Mouse (Mus musculus): Measurements from ENCODE around the gene Eif4b. TPM values are rescaled to one million over a fixed set of nuclear protein-coding genes. Genes with fewer than 3 reads are reported as not detected.
A peak's percentile ranks its signal among the peaks of the same experiment; 100 is the strongest.

Gene Eif4b
- polyA plus RNA-seq, 1 experiment from 2014 or later: 133 TPM

DNA sequence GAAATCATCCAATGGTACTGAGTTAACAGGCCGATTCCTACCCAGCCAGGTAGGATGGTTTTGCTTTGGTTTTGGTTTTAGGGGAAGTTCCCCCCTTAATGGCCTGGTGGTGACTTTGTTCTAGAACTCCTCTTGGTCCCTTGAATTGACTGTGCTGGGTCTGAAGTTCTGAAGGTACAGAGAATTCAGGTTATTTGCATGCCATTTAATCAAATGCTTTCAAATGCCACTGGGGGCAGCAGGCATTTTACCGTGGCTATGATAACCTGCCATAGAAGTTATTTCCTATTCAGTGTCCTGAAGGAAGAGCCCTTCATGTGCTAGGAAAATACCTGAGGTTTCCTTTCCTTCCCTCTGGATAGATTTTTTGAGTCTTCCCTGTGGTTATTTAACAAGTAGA lies 6.9 kb downstream of the Eif4b start:
- Histone ChIP-seq H3K4me1 (peaks cover 10% of the 10 kb centered on the region), H3K27ac (replicated peaks) (no peak overlapping the region), H3K9me3 (no peaks in the 10 kb centered on the region), H3K4me3 (no peak overlapping the region), H3K27me3 (replicated peaks; ENCODE audit: low read depth, poor library complexity, severe bottlenecking) (no peaks in the 10 kb centered on the region), H3K36me3 (replicated peaks) (peaks cover 81% of the 10 kb centered on the region)
- WGBS: 73% methylated on average over 2 of the region's 2 CpGs
- DNase-seq (ENCODE audit: low spot score): no peak

- WGBS: 91% methylated on average over 4 of the region's 4 CpGs
- no peaks in the 10 kb centered on the region for H3K9me3 ChIP-seq
- peaks cover 95% of the 10 kb centered on the region for H3K36me3 ChIP-seq (replicated peaks)
- no peaks in the 10 kb centered on the region for H3K4me1 ChIP-seq
- H3K4me3 ChIP-seq: no peak overlapping the region
- H3K27me3 ChIP-seq (replicated peaks; ENCODE audit: low read depth, poor library complexity, severe bottlenecking): no peaks in the 10 kb centered on the region
- DNase-seq (ENCODE audit: low spot score): no peak
- H3K27ac ChIP-seq (replicated peaks): no peak overlapping the region
These were observed 8.6 kb downstream of the Eif4b start for GRCm38 (mm10) chr15:102082148-102082547.

DNA sequence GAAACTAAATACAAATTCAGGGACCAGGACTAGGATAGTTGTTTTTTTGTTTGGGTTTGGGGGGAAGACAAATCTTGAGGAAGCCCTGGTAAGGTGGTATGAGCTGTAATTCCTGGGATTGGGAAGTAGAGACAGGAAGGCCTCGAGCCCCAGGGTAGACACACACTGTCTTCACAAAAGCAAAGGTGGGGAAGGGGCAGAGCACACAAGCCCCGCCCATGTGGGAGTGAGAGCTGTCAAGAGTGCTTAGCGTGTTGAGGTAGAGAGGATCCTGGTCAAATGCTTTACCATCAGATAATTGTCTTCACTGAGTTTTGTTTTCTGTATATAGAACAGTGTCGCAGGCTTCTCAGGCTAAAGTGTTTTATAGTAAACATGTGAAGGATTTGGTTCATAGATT lies 9.5 kb downstream of the Eif4b start:
- DNase-seq (ENCODE audit: low spot score): no peak
- H3K4me1 ChIP-seq: no peaks in the 10 kb centered on the region
- no peaks in the 10 kb centered on the region for H3K9me3 ChIP-seq
- no peak overlapping the region for H3K27ac ChIP-seq (replicated peaks)
- H3K4me3 ChIP-seq: no peak overlapping the region
- H3K27me3 ChIP-seq (replicated peaks; ENCODE audit: low read depth, poor library complexity, severe bottlenecking): no peaks in the 10 kb centered on the region
- 86% methylated on average over 4 of the region's 4 CpGs for WGBS
- H3K36me3 ChIP-seq (replicated peaks): peaks cover 97% of the 10 kb centered on the region

- H3K9me3 ChIP-seq: no peaks in the 10 kb centered on the region
- H3K4me3 ChIP-seq: no peak overlapping the region
- WGBS: 88% methylated on average over 12 of the region's 12 CpGs
- H3K27me3 ChIP-seq (replicated peaks; ENCODE audit: low read depth, poor library complexity, severe bottlenecking): no peaks in the 10 kb centered on the region
- H3K36me3 ChIP-seq (replicated peaks): peaks cover 100% of the 10 kb centered on the region
- H3K4me1 ChIP-seq: no peaks in the 10 kb centered on the region
- no peak for DNase-seq (ENCODE audit: low spot score)
- H3K27ac ChIP-seq (replicated peaks): no peak overlapping the region
These were observed 16.5 kb downstream of the Eif4b start for GRCm38 (mm10) chr15:102089914-102090585.

DNA sequence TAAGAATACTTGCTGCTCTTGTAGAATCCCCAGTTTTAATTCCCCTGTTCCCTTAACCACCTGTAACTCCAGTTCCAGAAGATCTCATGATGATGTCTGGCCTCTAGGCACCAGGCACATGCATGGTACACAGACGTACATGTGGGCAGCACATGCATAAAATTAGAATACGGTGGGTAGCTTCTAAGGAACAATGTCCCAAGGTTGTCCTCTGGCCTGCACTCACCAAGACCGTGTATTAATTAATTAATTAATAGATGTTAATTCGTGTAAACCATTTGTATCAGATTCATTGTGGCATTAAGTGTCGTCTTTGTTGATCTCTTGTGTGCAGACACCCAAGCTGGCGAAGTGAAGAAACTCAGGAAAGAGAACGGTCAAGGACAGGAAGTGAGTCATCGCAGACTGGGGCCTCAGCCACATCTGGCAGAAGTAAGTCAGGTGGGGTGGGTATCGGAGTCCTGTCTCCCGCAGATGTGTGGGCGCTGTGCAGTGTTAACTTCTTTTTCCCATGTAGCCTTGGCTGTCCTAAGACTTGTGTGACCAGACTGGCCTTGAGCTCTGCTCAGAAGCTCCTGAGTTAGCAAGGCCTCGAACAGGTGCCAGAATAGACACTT lies 17.6 kb downstream of the Eif4b start:
- WGBS: 88% methylated on average over 12 of the region's 12 CpGs
- DNase-seq (ENCODE audit: low spot score): no peak
- no peak overlapping the region for H3K4me3 ChIP-seq
- no peak overlapping the region for H3K27ac ChIP-seq (replicated peaks)
- no peaks in the 10 kb centered on the region for H3K27me3 ChIP-seq (replicated peaks; ENCODE audit: low read depth, poor library complexity, severe bottlenecking)
- H3K9me3 ChIP-seq: no peaks in the 10 kb centered on the region
- H3K4me1 ChIP-seq: no peaks in the 10 kb centered on the region
- H3K36me3 ChIP-seq (replicated peaks): peaks cover 100% of the 10 kb centered on the region

DNA sequence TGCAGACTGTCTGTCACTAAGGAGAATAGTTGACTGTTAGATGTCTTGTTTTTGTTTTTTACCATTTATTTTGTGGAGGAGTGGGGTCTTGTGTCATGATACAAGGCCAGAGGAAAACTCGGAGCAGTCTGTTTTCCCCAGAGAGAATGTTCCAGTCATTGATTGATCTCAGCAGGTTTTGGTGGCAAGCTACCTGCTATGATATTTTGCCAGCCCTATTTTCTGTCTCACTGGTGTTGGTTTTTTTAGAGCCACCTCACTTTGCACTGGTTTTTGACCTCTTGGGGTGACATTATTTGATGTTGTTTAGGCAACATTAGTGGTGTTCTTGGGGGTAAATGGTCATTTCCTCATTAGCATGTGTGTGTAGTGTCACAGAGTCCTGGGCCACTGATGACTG lies 18.1 kb downstream of the Eif4b start:
- Histone ChIP-seq H3K4me3 (no peak overlapping the region), H3K27ac (replicated peaks) (no peak overlapping the region), H3K27me3 (replicated peaks; ENCODE audit: low read depth, poor library complexity, severe bottlenecking) (no peaks in the 10 kb centered on the region), H3K4me1 (no peaks in the 10 kb centered on the region), H3K36me3 (replicated peaks) (peaks cover 100% of the 10 kb centered on the region), H3K9me3 (no peaks in the 10 kb centered on the region)
- no peak for DNase-seq (ENCODE audit: low spot score)
- 86% methylated on average over 1 of the region's 1 CpGs for WGBS

DNA sequence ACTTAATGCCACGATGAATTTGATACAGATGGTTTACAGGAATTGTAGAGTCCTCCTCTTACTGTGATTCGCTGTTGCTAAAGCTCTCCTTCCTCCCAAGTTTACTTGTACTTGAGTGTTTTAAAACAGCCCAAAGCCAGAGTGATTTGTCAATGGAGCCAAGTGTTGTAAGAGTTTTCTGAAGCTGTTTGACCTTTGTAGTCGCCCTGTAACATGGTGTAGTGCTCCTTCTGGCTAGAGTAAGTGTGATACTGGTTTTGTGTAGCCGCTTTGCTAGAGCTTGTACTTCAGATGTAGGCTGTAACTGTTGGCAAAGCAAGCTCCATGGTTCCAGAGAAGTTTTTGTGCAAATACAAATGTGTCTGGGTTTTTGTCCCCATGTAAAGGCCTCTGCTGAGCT lies 18.6 kb downstream of the Eif4b start:
- Histone ChIP-seq H3K27ac (replicated peaks) (no peak overlapping the region), H3K4me1 (peaks cover 2% of the 10 kb centered on the region), H3K27me3 (replicated peaks; ENCODE audit: low read depth, poor library complexity, severe bottlenecking) (no peaks in the 10 kb centered on the region), H3K36me3 (replicated peaks) (peaks cover 100% of the 10 kb centered on the region), H3K4me3 (no peak overlapping the region), H3K9me3 (no peaks in the 10 kb centered on the region)
- 92% methylated on average over 4 of the region's 4 CpGs for WGBS
- DNase-seq (ENCODE audit: low spot score): no peak

GRCm38 (mm10) chr15:102094157-102094556 lies 20.6 kb downstream of the Eif4b start:
- no peak for DNase-seq (ENCODE audit: low spot score)
- Histone ChIP-seq H3K27ac (replicated peaks) (no peak overlapping the region), H3K4me1 (peaks cover 21% of the 10 kb centered on the region), H3K27me3 (replicated peaks; ENCODE audit: low read depth, poor library complexity, severe bottlenecking) (no peaks in the 10 kb centered on the region; the same call in 1 of the 2 replicates), H3K36me3 (replicated peaks) (peaks cover 100% of the 10 kb centered on the region), H3K9me3 (no peaks in the 10 kb centered on the region), H3K4me3 (no peak overlapping the region)
- WGBS: 72% methylated on average over 2 of the region's 2 CpGs

GRCm38 (mm10) chr15:102094988-102095387 lies 21.4 kb downstream of the Eif4b start:
- H3K36me3 ChIP-seq (replicated peaks): peaks cover 91% of the 10 kb centered on the region
- no peak for DNase-seq (ENCODE audit: low spot score)
- peaks cover 30% of the 10 kb centered on the region for H3K4me1 ChIP-seq
- no peaks in the 10 kb centered on the region for H3K9me3 ChIP-seq
- 87% methylated on average over 16 of the region's 16 CpGs for WGBS
- H3K27me3 ChIP-seq (replicated peaks; ENCODE audit: low read depth, poor library complexity, severe bottlenecking): no peaks in the 10 kb centered on the region; the same call in 1 of the 2 replicates
- no peak overlapping the region for H3K4me3 ChIP-seq
- H3K27ac ChIP-seq (replicated peaks): no peak overlapping the region

DNA sequence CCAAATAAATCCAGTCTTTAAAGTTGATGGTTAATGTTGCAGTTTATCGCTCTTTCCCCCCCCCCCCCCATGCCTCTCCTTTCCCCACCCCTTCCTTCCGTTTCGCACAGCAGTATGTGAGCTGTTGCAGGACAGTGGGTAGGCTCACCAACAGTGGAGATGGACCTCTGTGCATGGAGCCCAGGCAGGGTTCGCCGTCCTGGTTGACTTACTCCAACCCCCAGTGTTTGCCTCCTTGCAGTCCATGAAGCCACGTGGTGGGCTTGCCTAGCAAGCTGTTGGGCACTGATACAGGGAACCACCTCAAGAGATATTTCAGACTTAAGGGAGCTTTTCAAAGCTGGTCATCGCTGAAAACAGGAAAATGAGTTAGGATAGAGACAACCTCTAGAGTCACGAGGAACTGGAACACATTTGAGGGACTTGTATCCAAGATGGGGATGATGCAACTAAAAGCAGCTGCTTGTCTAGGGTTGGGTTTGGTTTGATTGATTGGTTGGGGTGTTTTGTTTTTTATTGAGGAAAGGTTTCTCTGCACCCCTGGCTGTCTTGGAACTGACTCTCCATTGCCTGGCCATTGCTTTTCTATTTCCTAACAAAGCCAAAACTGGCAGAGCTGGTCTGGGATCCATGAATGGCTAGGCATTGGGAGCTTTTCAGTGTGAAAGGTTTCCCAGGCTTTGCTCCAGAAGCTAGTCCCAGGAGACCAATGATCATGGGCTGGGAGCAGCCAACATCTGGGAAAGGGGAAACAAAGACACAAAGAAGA lies 23.8 kb downstream of the Eif4b start:
- peaks cover 53% of the 10 kb centered on the region for H3K4me1 ChIP-seq
- peaks cover 15% of the 10 kb centered on the region for H3K27me3 ChIP-seq (replicated peaks; ENCODE audit: low read depth, poor library complexity, severe bottlenecking)
- peaks cover 68% of the 10 kb centered on the region for H3K36me3 ChIP-seq (replicated peaks)
- no peaks in the 10 kb centered on the region for H3K9me3 ChIP-seq
- 80% methylated on average over 8 of the region's 8 CpGs for WGBS
- 0 out of 2 replicates have a peak overlapping the region, but pooled peaks have one; percentile 5 for H3K27ac ChIP-seq (replicated peaks)
- no peak for DNase-seq (ENCODE audit: low spot score)
- H3K4me3 ChIP-seq: no peak overlapping the region

DNA sequence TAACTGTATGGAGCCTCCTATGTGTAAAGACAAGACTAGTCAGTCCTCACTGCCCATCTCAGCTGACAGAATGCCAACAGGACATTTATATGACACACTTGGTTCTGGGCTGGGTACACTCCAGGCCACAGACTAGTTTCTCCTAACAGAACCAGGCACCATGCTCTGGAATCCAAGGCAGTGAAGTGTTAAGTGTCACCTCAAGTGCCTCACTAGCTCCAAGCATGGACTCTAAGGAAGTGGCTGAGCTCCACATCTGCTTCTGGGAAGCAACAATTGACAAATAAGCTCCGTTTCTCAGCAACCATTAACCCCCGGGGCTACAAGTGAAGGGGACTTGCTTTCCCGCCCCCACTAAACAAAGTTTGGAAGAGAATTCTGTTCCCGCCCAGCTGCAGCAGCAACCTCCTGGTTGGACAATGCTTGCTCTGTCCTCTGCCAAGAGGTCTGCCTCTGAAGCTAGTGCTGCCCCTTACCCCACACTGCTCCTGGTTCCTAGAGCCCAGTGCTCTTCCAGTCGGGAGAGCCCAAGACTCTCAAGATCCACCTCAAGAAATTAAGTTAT lies 24.5 kb downstream of the Eif4b start:
- H3K36me3 ChIP-seq (replicated peaks): peaks cover 60% of the 10 kb centered on the region
- no peak overlapping the region for H3K4me3 ChIP-seq
- WGBS: 22% methylated on average over 5 of the region's 5 CpGs
- peaks cover 61% of the 10 kb centered on the region for H3K4me1 ChIP-seq
- H3K27ac ChIP-seq (replicated peaks): peak overlapping the region; percentile 5; the same call in 1 of the 2 replicates
- peak; percentile 67 for DNase-seq (ENCODE audit: low spot score)
- H3K9me3 ChIP-seq: no peaks in the 10 kb centered on the region
- peaks cover 22% of the 10 kb centered on the region for H3K27me3 ChIP-seq (replicated peaks; ENCODE audit: low read depth, poor library complexity, severe bottlenecking)

- Histone ChIP-seq H3K9me3 (no peaks in the 10 kb centered on the region), H3K27ac (replicated peaks) (peak overlapping the region; percentile 4; the same call in 1 of the 2 replicates), H3K4me3 (peak overlapping the region; percentile 62; the same call in 1 of the 2 replicates), H3K36me3 (replicated peaks) (peaks cover 49% of the 10 kb centered on the region), H3K27me3 (replicated peaks; ENCODE audit: low read depth, poor library complexity, severe bottlenecking) (peaks cover 24% of the 10 kb centered on the region), H3K4me1 (peaks cover 72% of the 10 kb centered on the region)
- DNase-seq (ENCODE audit: low spot score): no peak
- WGBS: 35% methylated on average over 5 of the region's 5 CpGs
These were observed 25.7 kb downstream of the Eif4b start for GRCm38 (mm10) chr15:102099260-102099659.

Measured in embryonic facial prominence, embryonic 10.5 days (tissue).